9 mouse cellular contexts compared by ENCODE assay signal in genomic region chr11:69662967-69663671, GRCm38 (mm10). TPM values are rescaled to one million over a fixed set of nuclear protein-coding genes. Genes with fewer than 3 reads are reported as not detected.
DNase-seq lines count a peak whose midpoint lies in the region; ATAC-seq and TF ChIP-seq lines count a peak whose summit lies in the region.
"Had no signal": no experiment of that assay in that cellular context is flagged by ENCODE, and none has a peak within 500 bp of the region (broad histone marks: within the 10 kb centered on the region; RNA-seq: fewer than 3 reads in every experiment).

No protein-coding gene starts in this region.

- no peak for TF ChIP-seq CTCF in G1E (IDR thresholded peaks at IDR 0.05; ENCODE audit: low read depth, low read length)
- no peak for TF ChIP-seq CTCF in heart, postnatal 0 days (IDR thresholded peaks at IDR 0.05; ENCODE audit: low read depth)

- peaks cover 8 to 20% of the 10 kb centered on the region in 2 experiments for H3K4me1 ChIP-seq in heart, embryonic 14.5 days (ENCODE audit: control insufficient read depth in 2 of 2, insufficient read depth in 2 of 2, low read length in 2 of 2)
- H3K4me1 ChIP-seq in G1E (ENCODE audit: insufficient read depth, low read depth, low read length): peaks cover 63% of the 10 kb centered on the region
- H3K4me1 ChIP-seq in heart, postnatal 0 days (ENCODE audit: control insufficient read depth, insufficient read depth): peaks cover 14% of the 10 kb centered on the region
- peaks cover 9% of the 10 kb centered on the region for H3K4me1 ChIP-seq in midbrain, embryonic 11.5 days (ENCODE audit: control insufficient read depth, insufficient read depth, low read length)

- peak overlapping the region; percentile 78 for H3K9ac ChIP-seq in heart, embryonic 14.5 days (ENCODE audit: low read length)
- peak overlapping the region; percentile 58 for H3K9ac ChIP-seq in heart, postnatal 0 days (replicated peaks; ENCODE audit: low read depth, low read length)
- peak overlapping the region; percentile 70 for H3K9ac ChIP-seq in midbrain, embryonic 11.5 days (ENCODE audit: low read length)

- no peak; the same call in 1 of the 2 replicates for TF ChIP-seq EP300 in heart, postnatal 0 days (IDR thresholded peaks at IDR 0.05; ENCODE audit: low read depth)

- H3K27ac ChIP-seq in heart, embryonic 14.5 days (replicated peaks in 1 of 2; ENCODE audit: control insufficient read depth in 1 of 2, insufficient read depth in 1 of 2, low read depth in 2 of 2, low read length in 2 of 2): peak overlapping the region; percentile 84 to 91
- H3K27ac ChIP-seq in heart, postnatal 0 days (ENCODE audit: low read depth): peak overlapping the region; percentile 97
- peak overlapping the region; percentile 94 for H3K27ac ChIP-seq in midbrain, embryonic 11.5 days (ENCODE audit: low read depth, low read length)

- H3K27me3 ChIP-seq in heart, embryonic 14.5 days (ENCODE audit: control insufficient read depth, insufficient read depth, low read length): no peaks in the 10 kb centered on the region
- H3K27me3 ChIP-seq in G1E (ENCODE audit: insufficient read depth, low read length): no peaks in the 10 kb centered on the region
- H3K27me3 ChIP-seq in heart, postnatal 0 days (ENCODE audit: control insufficient read depth, insufficient read depth, low read length): no peaks in the 10 kb centered on the region
- no peaks in the 10 kb centered on the region for H3K27me3 ChIP-seq in midbrain, embryonic 11.5 days (ENCODE audit: control insufficient read depth, insufficient read depth, low read length)

- no peaks in the 10 kb centered on the region for H3K9me3 ChIP-seq in heart, embryonic 14.5 days (ENCODE audit: control insufficient read depth, low read length)
- H3K9me3 ChIP-seq in G1E (replicated peaks): no peaks in the 10 kb centered on the region
- no peaks in the 10 kb centered on the region for H3K9me3 ChIP-seq in heart, postnatal 0 days (replicated peaks; ENCODE audit: control insufficient read depth, low read length)
- no peaks in the 10 kb centered on the region for H3K9me3 ChIP-seq in midbrain, embryonic 11.5 days (ENCODE audit: control insufficient read depth, low read length)

- 67% methylated on average over 13 of the region's 13 CpGs for WGBS in heart, embryonic 14.5 days
- 66% methylated on average over 13 of the region's 13 CpGs for WGBS in heart, postnatal 0 days
- WGBS in midbrain, embryonic 11.5 days: 70% methylated on average over 13 of the region's 13 CpGs

- peak overlapping the region; percentile 68 for H3K4me2 ChIP-seq in heart, embryonic 14.5 days (ENCODE audit: low read length)
- peak overlapping the region; percentile 61 for H3K4me2 ChIP-seq in heart, postnatal 0 days (ENCODE audit: low read depth, low read length)
- peak overlapping the region; percentile 55 for H3K4me2 ChIP-seq in midbrain, embryonic 11.5 days

- DNase-seq in heart, postnatal 4 days: no peak
- DNase-seq in G1E (ENCODE audit: low spot score): no peak
- DNase-seq in heart, postnatal 0 days (ENCODE audit: low spot score): no peak
- peak; percentile 86 for DNase-seq in midbrain, embryonic 11.5 days (ENCODE audit: low spot score, missing footprints)
- no peak for DNase-seq in c-Kit-positive CD71-positive TER-119-positive erythroid progenitor cells, embryonic 14.5 days (ENCODE audit: low spot score)
- no peak for DNase-seq in retina, embryonic 14.5 days (ENCODE audit: low spot score)

- H3K36me3 ChIP-seq in heart, embryonic 14.5 days (ENCODE audit: control insufficient read depth, insufficient read depth, low read length): peaks cover 65% of the 10 kb centered on the region
- H3K36me3 ChIP-seq in G1E (replicated peaks): peaks cover 68% of the 10 kb centered on the region
- H3K36me3 ChIP-seq in heart, postnatal 0 days (replicated peaks; ENCODE audit: control insufficient read depth, insufficient read depth, low read length): peaks cover 51% of the 10 kb centered on the region
- peaks cover 33% of the 10 kb centered on the region for H3K36me3 ChIP-seq in midbrain, embryonic 11.5 days (ENCODE audit: control insufficient read depth, insufficient read depth, low read length)

- H3K4me3 ChIP-seq in heart, embryonic 14.5 days (ENCODE audit: control insufficient read depth in 1 of 2, insufficient read depth in 1 of 2, low read depth in 1 of 2, low read length in 2 of 2): peak overlapping the region; percentile 57 to 85
- peak overlapping the region; percentile 73 for H3K4me3 ChIP-seq in G1E (ENCODE audit: low read depth, low read length)
- H3K4me3 ChIP-seq in heart, postnatal 0 days (ENCODE audit: low read depth, low read length): peak overlapping the region; percentile 52
- H3K4me3 ChIP-seq in midbrain, embryonic 11.5 days (ENCODE audit: low read depth, low read length): peak overlapping the region; percentile 50

- no peak for ATAC-seq in heart, embryonic 14.5 days (ENCODE audit: insufficient number of reproducible peaks, insufficient read depth, low FRiP score, low read depth)
- ATAC-seq in G1E (ENCODE audit: extremely low read depth, insufficient number of reproducible peaks, low FRiP score, poor library complexity, severe bottlenecking): no peak
- no peak for ATAC-seq in heart, postnatal 0 days (ENCODE audit: insufficient read depth, low read depth)
- ATAC-seq in midbrain, embryonic 11.5 days (ENCODE audit: low FRiP score): peak; percentile 38
- no peak for ATAC-seq in granulocyte monocyte progenitor cell, adult 5-6 weeks (replicated peaks; ENCODE audit: poor library complexity, severe bottlenecking)

RNA-seq across cellular contexts. Expression of gene Mpdu1, which starts 0.7 kb away (rescaled TPM):
- polyA plus RNA-seq in heart, embryonic 14.5 days (2014; fragmentation: Nextera tagmentation; extraction: Ambion mirVana): 14.9 and 29.1 TPM in 2 replicates
- total RNA-seq in heart, postnatal 4 days (2021): 10 to 100 TPM; 34.3 to 36.3 TPM
- total RNA-seq in G1E (2014; fragmentation: Nextera tagmentation) (27.0 and 31.1 TPM in 2 replicates), G1E (2017) (43.4 and 63.6 TPM in 2 replicates)
- 22.7 and 24.9 TPM in 2 replicates for polyA plus RNA-seq in G1E (2012)
- total RNA-seq in heart, postnatal 0 days (2014; rRNA removed; ENCODE audit: low replicate concordance): 123 and 137 TPM in 2 replicates
- 30.0 and 33.0 TPM in 2 replicates for polyA plus RNA-seq in heart, postnatal 0 days (2015; fragmentation: Nextera tagmentation; extraction: Ambion mirVana)
- polyA plus RNA-seq in midbrain, embryonic 11.5 days (2014; fragmentation: Nextera tagmentation; extraction: Ambion mirVana): 31.2 and 34.5 TPM in 2 replicates
- 40.7 and 48.6 TPM in 2 replicates for total RNA-seq in granulocyte monocyte progenitor cell, adult 5-6 weeks (2014; fragmentation: Nextera tagmentation)
- 58.5 and 67.9 TPM in 2 replicates for total RNA-seq in granulocyte monocyte progenitor cell, adult 5-6 weeks (2017)

RNA-seq across cellular contexts. Expression of gene Cd68, which starts 2.8 kb away (rescaled TPM):
- polyA plus RNA-seq in heart, embryonic 14.5 days (2014; fragmentation: Nextera tagmentation; extraction: Ambion mirVana): 12.1 and 14.4 TPM in 2 replicates
- total RNA-seq in heart, postnatal 4 days (2021): 1 to 10 TPM; 4.0 to 6.0 TPM
- total RNA-seq in G1E (2014; fragmentation: Nextera tagmentation) (3.5 TPM in 1 of 2 replicates, not detected in the other), G1E (2017) (5.0 and 6.1 TPM in 2 replicates)
- polyA plus RNA-seq in G1E (2012): 2.2 and 2.3 TPM in 2 replicates
- 2.6 and 6.9 TPM in 2 replicates for total RNA-seq in heart, postnatal 0 days (2014; rRNA removed; ENCODE audit: low replicate concordance)
- polyA plus RNA-seq in heart, postnatal 0 days (2015; fragmentation: Nextera tagmentation; extraction: Ambion mirVana): 6.1 and 8.5 TPM in 2 replicates
- 7.0 and 7.9 TPM in 2 replicates for polyA plus RNA-seq in midbrain, embryonic 11.5 days (2014; fragmentation: Nextera tagmentation; extraction: Ambion mirVana)
- total RNA-seq in granulocyte monocyte progenitor cell, adult 5-6 weeks (2014; fragmentation: Nextera tagmentation): 29.7 and 52.0 TPM in 2 replicates
- 27.0 and 47.7 TPM in 2 replicates for total RNA-seq in granulocyte monocyte progenitor cell, adult 5-6 weeks (2017)

RNA-seq across cellular contexts. Expression of gene Sox15, which starts 8.0 kb away (rescaled TPM):
- not detected in 2 replicates for polyA plus RNA-seq in heart, embryonic 14.5 days (2014; fragmentation: Nextera tagmentation; extraction: Ambion mirVana)
- not detected for total RNA-seq in heart, postnatal 4 days (2021)
- 2.1 TPM in 1 of 2 replicates, not detected in the other for total RNA-seq in G1E (2014; fragmentation: Nextera tagmentation)
- total RNA-seq in G1E (2017): 0.17 TPM in 1 of 2 replicates, not detected in the other
- polyA plus RNA-seq in G1E (2012): 0.20 and 0.36 TPM in 2 replicates
- not detected in 2 replicates for total RNA-seq in heart, postnatal 0 days (2014; rRNA removed; ENCODE audit: low replicate concordance)
- polyA plus RNA-seq in heart, postnatal 0 days (2015; fragmentation: Nextera tagmentation; extraction: Ambion mirVana): not detected in 2 replicates
- polyA plus RNA-seq in midbrain, embryonic 11.5 days (2014; fragmentation: Nextera tagmentation; extraction: Ambion mirVana): 0.16 TPM in 1 of 2 replicates, not detected in the other
- total RNA-seq in granulocyte monocyte progenitor cell, adult 5-6 weeks (2014; fragmentation: Nextera tagmentation): not detected in 2 replicates
- not detected in 2 replicates for total RNA-seq in granulocyte monocyte progenitor cell, adult 5-6 weeks (2017)
- total RNA-seq: left cerebral cortex, adult 18-20 months had no signal

RNA-seq across cellular contexts. Expression of gene Eif4a1, which starts 9.1 kb away (rescaled TPM):
- polyA plus RNA-seq in heart, embryonic 14.5 days (2014; fragmentation: Nextera tagmentation; extraction: Ambion mirVana): 313 and 403 TPM in 2 replicates
- total RNA-seq in heart, postnatal 4 days (2021): 100 to 1,000 TPM; 535 to 537 TPM
- total RNA-seq in G1E (2014; fragmentation: Nextera tagmentation): 986 and 993 TPM in 2 replicates
- total RNA-seq in G1E (2017): 986 and 1,008 TPM in 2 replicates
- polyA plus RNA-seq in G1E (2012): 197 and 231 TPM in 2 replicates
- 573 and 656 TPM in 2 replicates for total RNA-seq in heart, postnatal 0 days (2014; rRNA removed; ENCODE audit: low replicate concordance)
- polyA plus RNA-seq in heart, postnatal 0 days (2015; fragmentation: Nextera tagmentation; extraction: Ambion mirVana): 261 and 289 TPM in 2 replicates
- polyA plus RNA-seq in midbrain, embryonic 11.5 days (2014; fragmentation: Nextera tagmentation; extraction: Ambion mirVana): 877 and 900 TPM in 2 replicates
- total RNA-seq in granulocyte monocyte progenitor cell, adult 5-6 weeks (2014; fragmentation: Nextera tagmentation): 969 and 995 TPM in 2 replicates
- 1,214 and 1,335 TPM in 2 replicates for total RNA-seq in granulocyte monocyte progenitor cell, adult 5-6 weeks (2017)

RNA-seq across cellular contexts. Expression of gene Senp3, which starts 18.8 kb away (rescaled TPM):
- polyA plus RNA-seq in heart, embryonic 14.5 days (2014; fragmentation: Nextera tagmentation; extraction: Ambion mirVana): 43.2 and 59.4 TPM in 2 replicates
- total RNA-seq in heart, postnatal 4 days (2021): 10 to 100 TPM; 58.0 to 61.3 TPM
- total RNA-seq in G1E (2014; fragmentation: Nextera tagmentation) (111 and 128 TPM in 2 replicates), G1E (2017) (107 and 111 TPM in 2 replicates)
- 125 and 142 TPM in 2 replicates for polyA plus RNA-seq in G1E (2012)
- total RNA-seq in heart, postnatal 0 days (2014; rRNA removed; ENCODE audit: low replicate concordance): 39.7 and 92.3 TPM in 2 replicates
- polyA plus RNA-seq in heart, postnatal 0 days (2015; fragmentation: Nextera tagmentation; extraction: Ambion mirVana): 27.4 and 32.6 TPM in 2 replicates
- polyA plus RNA-seq in midbrain, embryonic 11.5 days (2014; fragmentation: Nextera tagmentation; extraction: Ambion mirVana): 80.6 and 90.8 TPM in 2 replicates
- 99.4 and 106 TPM in 2 replicates for total RNA-seq in granulocyte monocyte progenitor cell, adult 5-6 weeks (2014; fragmentation: Nextera tagmentation)
- 95.6 and 98.9 TPM in 2 replicates for total RNA-seq in granulocyte monocyte progenitor cell, adult 5-6 weeks (2017)
